ENCODE assay signal across 12 mouse cellular contexts in genomic region chr7:79531551-79532356, GRCm38 (mm10).
DNase-seq lines count a peak whose midpoint lies in the region; ATAC-seq lines count a peak whose summit lies in the region.
"Had no signal": no experiment of that assay in that cellular context is flagged by ENCODE, and none has a peak within 500 bp of the region (broad histone marks: within the 10 kb centered on the region; RNA-seq: fewer than 3 reads in every experiment).

No protein-coding gene starts in this region.

- peak; percentile 74 for DNase-seq in right cerebral cortex, adult 18-20 months
- DNase-seq in right cerebral cortex, postnatal 14 days, result no peak
- peak; percentile 81 for DNase-seq in forebrain, embryonic 14.5 days (ENCODE audit: low spot score)
- peak; percentile 54 for DNase-seq in right cerebral cortex, postnatal 4 days
- no peak for DNase-seq in testis, postnatal 10 days (ENCODE audit: low spot score)
- no peak for DNase-seq in gastrocnemius, postnatal 36 days
- DNase-seq in urinary bladder, adult 2 months (ENCODE audit: low spot score), result no peak
- DNase-seq: kidney, adult 9 months; liver, postnatal 0 days; thymus, postnatal 36 days had no signal

- intact Hi-C loops in gastrocnemius, postnatal 36 days (cut with DNase I), result no loop called here

- no peak overlapping the region for H3K4me3 ChIP-seq in forebrain, embryonic 14.5 days (ENCODE audit: low read depth, low read length)
- no peak overlapping the region for H3K4me3 ChIP-seq in midbrain, embryonic 12.5 days
- H3K4me3 ChIP-seq: heart, embryonic 15.5 days had no signal

- H3K36me3 ChIP-seq in forebrain, embryonic 14.5 days (ENCODE audit: control insufficient read depth, insufficient read depth, low read length), result peaks cover 63% of the 10 kb centered on the region
- peaks cover 34% of the 10 kb centered on the region for H3K36me3 ChIP-seq in midbrain, embryonic 12.5 days
- H3K36me3 ChIP-seq: heart, embryonic 15.5 days had no signal

- peaks cover 60% of the 10 kb centered on the region for H3K4me1 ChIP-seq in forebrain, embryonic 14.5 days (ENCODE audit: control insufficient read depth, insufficient read depth, low read length)
- peaks cover 89% of the 10 kb centered on the region for H3K4me1 ChIP-seq in midbrain, embryonic 12.5 days

- no peaks in the 10 kb centered on the region for H3K9me3 ChIP-seq in forebrain, embryonic 14.5 days (replicated peaks; ENCODE audit: control insufficient read depth, low read length)
- no peaks in the 10 kb centered on the region for H3K9me3 ChIP-seq in midbrain, embryonic 12.5 days
- H3K9me3 ChIP-seq: heart, embryonic 15.5 days had no signal

- ATAC-seq in forebrain, embryonic 14.5 days, result peak; percentile 4; the same call in 1 of the 2 replicates
- ATAC-seq in midbrain, embryonic 12.5 days (ENCODE audit: low FRiP score, low read depth), result peak; percentile 62
- ATAC-seq: liver, postnatal 0 days had no signal

- H3K27ac ChIP-seq in forebrain, embryonic 14.5 days (ENCODE audit: low read depth, low read length), result peak overlapping the region; percentile 100
- peak overlapping the region; percentile 99 for H3K27ac ChIP-seq in midbrain, embryonic 12.5 days (replicated peaks)
- H3K27ac ChIP-seq: heart, embryonic 15.5 days had no signal

- no peaks in the 10 kb centered on the region for H3K27me3 ChIP-seq in forebrain, embryonic 14.5 days (replicated peaks; ENCODE audit: control insufficient read depth, insufficient read depth, low read length)
- H3K27me3 ChIP-seq in midbrain, embryonic 12.5 days, result peaks cover 66% of the 10 kb centered on the region

- peak overlapping the region; percentile 50 for H3K9ac ChIP-seq in forebrain, embryonic 14.5 days (ENCODE audit: low read length)
- H3K9ac ChIP-seq in midbrain, embryonic 12.5 days (replicated peaks), result peak overlapping the region; percentile 11
- H3K9ac ChIP-seq: heart, embryonic 15.5 days; liver, postnatal 0 days had no signal

- 2% methylated on average over 12 of the region's 12 CpGs for WGBS in forebrain, embryonic 14.5 days
- 5% methylated on average over 12 of the region's 12 CpGs for WGBS in midbrain, embryonic 12.5 days

- no peak overlapping the region for H3K4me2 ChIP-seq in forebrain, embryonic 14.5 days (ENCODE audit: low read length)
- no peak overlapping the region for H3K4me2 ChIP-seq in midbrain, embryonic 12.5 days (replicated peaks)
- H3K4me2 ChIP-seq: heart, embryonic 15.5 days had no signal

Comparison
In these comparisons a context has a peak if more than half of its experiments do, and no peak if none do; other contexts are left out.
1. DNase-seq: peak in right cerebral cortex, adult 18-20 months (single experiment), forebrain, embryonic 14.5 days (single experiment) and right cerebral cortex, postnatal 4 days (single experiment); none in right cerebral cortex, postnatal 14 days (single experiment), testis, postnatal 10 days (single experiment), gastrocnemius, postnatal 36 days (0 of 2) and urinary bladder, adult 2 months (single experiment).